Mouse (Mus musculus): ENCODE measurements at regions not wholly inside any gene's neighbourhood (a gene's known extent, or its start where the extent isn't known, plus 50 kb on each side); places are given as distances from the start of the nearest gene placed in this dataset.
A peak's percentile ranks its signal among the peaks of the same experiment; 100 is the strongest.

DNA sequence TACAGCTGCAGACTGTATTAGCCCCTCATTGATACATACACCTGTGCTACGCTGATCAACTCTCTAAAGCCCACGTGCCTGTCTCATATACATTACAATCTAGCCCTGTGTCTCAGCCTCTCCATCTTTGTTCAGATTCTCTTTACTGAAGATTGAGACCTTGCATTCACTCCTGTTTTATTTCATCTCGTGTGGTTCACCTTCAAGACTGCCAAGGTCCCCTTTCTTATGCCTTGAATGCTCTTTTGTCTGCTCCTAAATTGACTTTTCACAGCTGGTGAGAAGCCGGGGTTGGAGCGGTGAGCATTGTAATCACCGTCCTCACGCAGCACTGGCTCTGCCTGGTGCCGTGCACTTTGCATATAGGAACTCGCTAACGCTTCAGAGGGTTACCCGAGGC is 75.2 kb upstream of the Grik3 start:
- no peak overlapping the region for H3K4me3 ChIP-seq (ENCODE audit: low read depth, low read length)
- H3K9me3 ChIP-seq (ENCODE audit: control insufficient read depth, low read length), result no peaks in the 10 kb centered on the region
- no peak overlapping the region for H3K27ac ChIP-seq (replicated peaks; ENCODE audit: low read depth, low read length)
- 38% methylated on average over 11 of the region's 11 CpGs for WGBS
- H3K9ac ChIP-seq (ENCODE audit: low read depth, low read length), result no peak overlapping the region
- no peaks in the 10 kb centered on the region for H3K36me3 ChIP-seq (ENCODE audit: control insufficient read depth, insufficient read depth, low read length)
- H3K27me3 ChIP-seq (replicated peaks; ENCODE audit: control insufficient read depth, insufficient read depth, low read length), result no peaks in the 10 kb centered on the region
- no peak for ATAC-seq (ENCODE audit: low read depth)
- H3K4me1 ChIP-seq (ENCODE audit: control insufficient read depth, insufficient read depth, low read length), result no peaks in the 10 kb centered on the region
- DNase-seq (ENCODE audit: low spot score), result no peak
- no peak overlapping the region for H3K4me2 ChIP-seq (ENCODE audit: low read depth, low read length)

DNA sequence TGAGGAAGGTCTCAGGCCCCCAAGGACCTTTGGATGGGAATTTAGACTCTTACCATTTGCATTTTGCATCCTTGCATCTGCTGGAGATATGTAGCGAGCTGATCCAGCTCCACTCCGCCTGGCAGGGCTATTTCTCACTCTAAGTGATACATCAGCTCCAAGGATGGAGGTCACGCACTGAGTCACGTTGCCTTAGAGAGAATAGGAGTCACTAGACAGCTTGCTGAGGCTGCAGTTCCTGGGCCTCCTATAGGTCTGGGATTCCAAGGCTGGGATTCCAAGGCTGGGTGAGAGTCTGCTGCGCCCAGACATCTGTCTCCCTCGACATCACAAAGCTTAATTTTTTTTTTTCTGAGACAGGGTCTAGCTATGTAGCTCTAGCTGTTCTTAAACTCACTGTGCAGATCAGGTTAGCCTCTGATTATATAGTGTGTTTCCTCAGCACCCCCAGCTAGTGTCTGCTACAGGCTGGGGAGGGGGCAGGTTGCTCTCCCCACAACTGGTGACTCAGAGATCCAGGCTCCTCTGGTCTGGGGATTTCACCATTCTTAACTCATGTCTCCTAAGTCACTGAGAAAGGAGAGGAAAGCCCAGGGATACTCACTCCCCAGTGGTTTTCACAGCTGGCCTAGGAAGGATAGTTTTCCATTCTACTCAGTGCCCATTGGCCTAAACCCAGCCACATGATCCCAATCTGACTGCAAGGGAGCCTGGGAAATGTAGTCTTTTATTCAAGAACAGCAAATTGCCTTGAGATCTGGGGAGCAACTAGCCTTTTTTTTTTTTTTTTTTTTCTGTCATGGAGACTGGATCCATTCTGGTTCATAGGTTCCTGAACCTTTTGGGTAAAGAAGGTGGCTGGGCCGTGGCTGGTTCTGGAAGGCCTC is 76.4 kb upstream of the Grik3 start:
- no peak overlapping the region for H3K4me3 ChIP-seq (ENCODE audit: low read depth, low read length)
- H3K9ac ChIP-seq (ENCODE audit: low read depth, low read length), result no peak overlapping the region
- H3K4me1 ChIP-seq (ENCODE audit: control insufficient read depth, insufficient read depth, low read length), result no peaks in the 10 kb centered on the region
- H3K9me3 ChIP-seq (ENCODE audit: control insufficient read depth, low read length), result no peaks in the 10 kb centered on the region
- DNase-seq (ENCODE audit: low spot score) (peak; percentile 54), ATAC-seq (ENCODE audit: low read depth) (peak; percentile 84)
- no peak overlapping the region for H3K4me2 ChIP-seq (ENCODE audit: low read depth, low read length)
- WGBS, result 76% methylated on average over 7 of the region's 7 CpGs
- no peaks in the 10 kb centered on the region for H3K36me3 ChIP-seq (ENCODE audit: control insufficient read depth, insufficient read depth, low read length)
- H3K27ac ChIP-seq (replicated peaks; ENCODE audit: low read depth, low read length), result no peak overlapping the region
- H3K27me3 ChIP-seq (replicated peaks; ENCODE audit: control insufficient read depth, insufficient read depth, low read length), result no peaks in the 10 kb centered on the region

DNA sequence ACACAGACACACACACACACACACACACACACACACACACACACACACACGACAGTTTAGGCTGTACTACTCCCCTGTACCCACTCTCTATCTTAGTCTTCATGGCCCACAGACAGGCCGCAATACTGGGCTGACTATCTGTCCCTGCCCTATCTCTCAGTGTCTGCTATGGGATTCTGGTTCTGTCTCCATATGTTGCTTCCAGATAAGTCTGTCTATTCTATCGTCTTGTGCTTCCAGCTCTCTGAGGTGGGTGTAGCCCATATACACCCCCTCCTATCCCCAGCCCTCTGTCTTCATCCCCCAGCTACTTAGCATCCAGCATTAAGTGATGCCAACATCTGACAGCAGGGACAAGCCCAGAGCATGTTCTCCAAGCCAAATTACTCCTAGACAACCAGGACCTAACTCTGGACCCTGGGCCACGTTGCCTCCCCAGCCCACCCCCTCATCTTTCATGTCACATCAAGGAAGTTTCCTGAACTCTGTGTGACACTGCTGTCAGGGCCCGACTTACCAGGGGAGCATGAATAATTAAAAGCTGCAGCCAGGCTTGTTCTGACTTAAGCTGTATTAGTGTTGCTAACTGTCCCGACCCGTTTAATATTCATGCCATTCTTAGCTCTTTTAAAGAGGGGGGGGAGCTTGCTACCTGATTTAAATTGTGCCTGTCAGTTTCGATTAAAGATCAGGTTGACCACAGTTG is 79.6 kb upstream of the Grik3 start:
- no peaks in the 10 kb centered on the region for H3K27me3 ChIP-seq (replicated peaks; ENCODE audit: control insufficient read depth, insufficient read depth, low read length)
- H3K4me1 ChIP-seq (ENCODE audit: control insufficient read depth, insufficient read depth, low read length), result no peaks in the 10 kb centered on the region
- WGBS, result 34% methylated on average over 8 of the region's 8 CpGs
- H3K27ac ChIP-seq (replicated peaks; ENCODE audit: low read depth, low read length), result no peak overlapping the region
- no peaks in the 10 kb centered on the region for H3K36me3 ChIP-seq (ENCODE audit: control insufficient read depth, insufficient read depth, low read length)
- no peaks in the 10 kb centered on the region for H3K9me3 ChIP-seq (ENCODE audit: control insufficient read depth, low read length)
- ATAC-seq (ENCODE audit: low read depth) (no peak), DNase-seq (ENCODE audit: low spot score) (no peak)
- no peak overlapping the region for H3K4me2 ChIP-seq (ENCODE audit: low read depth, low read length)
- H3K4me3 ChIP-seq (ENCODE audit: low read depth, low read length), result no peak overlapping the region
- H3K9ac ChIP-seq (ENCODE audit: low read depth, low read length), result no peak overlapping the region

DNA sequence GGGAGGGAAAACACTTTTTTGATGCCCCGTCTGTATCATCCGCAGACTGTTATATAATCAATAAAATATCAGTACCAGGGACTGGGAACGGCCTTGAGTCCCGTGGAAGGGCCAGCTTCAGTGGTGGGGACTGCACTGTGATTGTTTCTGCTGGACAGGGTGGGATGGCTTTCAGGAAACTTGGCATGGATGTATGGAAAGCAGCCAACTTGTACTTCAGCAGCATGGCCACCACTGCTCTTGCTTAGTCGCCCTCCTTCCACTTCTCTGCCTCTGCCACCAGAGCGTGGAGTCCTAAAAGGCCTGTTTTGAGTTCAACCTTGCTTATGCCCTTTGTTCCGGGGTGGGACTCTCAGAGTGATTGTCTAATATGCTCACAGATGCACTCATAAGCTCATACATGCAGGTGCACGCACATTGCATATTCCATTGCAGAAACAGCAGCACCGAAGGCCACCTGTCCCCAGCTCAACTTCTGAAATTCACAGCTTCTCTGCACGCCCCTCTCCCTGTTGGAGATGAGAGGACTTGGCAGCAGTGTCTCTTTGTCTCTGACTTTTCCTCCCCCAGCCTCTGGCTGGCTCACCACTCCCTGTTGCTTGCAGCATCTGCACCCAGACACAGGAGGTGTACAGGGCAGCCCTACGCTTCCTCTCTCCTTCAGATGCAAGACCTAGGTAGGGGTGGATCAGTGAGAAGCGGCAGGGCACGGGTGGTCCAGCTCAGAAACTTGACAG is 91.0 kb upstream of the Grik3 start:
- H3K4me2 ChIP-seq (ENCODE audit: low read depth, low read length), result no peak overlapping the region
- DNase-seq (ENCODE audit: low spot score) (no peak), ATAC-seq (ENCODE audit: low read depth) (no peak)
- H3K4me1 ChIP-seq (ENCODE audit: control insufficient read depth, insufficient read depth, low read length), result no peaks in the 10 kb centered on the region
- 81% methylated on average over 13 of the region's 13 CpGs for WGBS
- H3K27me3 ChIP-seq (replicated peaks; ENCODE audit: control insufficient read depth, insufficient read depth, low read length), result no peaks in the 10 kb centered on the region
- no peak overlapping the region for H3K4me3 ChIP-seq (ENCODE audit: low read depth, low read length)
- no peaks in the 10 kb centered on the region for H3K36me3 ChIP-seq (ENCODE audit: control insufficient read depth, insufficient read depth, low read length)
- H3K9ac ChIP-seq (ENCODE audit: low read depth, low read length), result no peak overlapping the region
- no peaks in the 10 kb centered on the region for H3K9me3 ChIP-seq (ENCODE audit: control insufficient read depth, low read length)
- no peak overlapping the region for H3K27ac ChIP-seq (replicated peaks; ENCODE audit: low read depth, low read length)

DNA sequence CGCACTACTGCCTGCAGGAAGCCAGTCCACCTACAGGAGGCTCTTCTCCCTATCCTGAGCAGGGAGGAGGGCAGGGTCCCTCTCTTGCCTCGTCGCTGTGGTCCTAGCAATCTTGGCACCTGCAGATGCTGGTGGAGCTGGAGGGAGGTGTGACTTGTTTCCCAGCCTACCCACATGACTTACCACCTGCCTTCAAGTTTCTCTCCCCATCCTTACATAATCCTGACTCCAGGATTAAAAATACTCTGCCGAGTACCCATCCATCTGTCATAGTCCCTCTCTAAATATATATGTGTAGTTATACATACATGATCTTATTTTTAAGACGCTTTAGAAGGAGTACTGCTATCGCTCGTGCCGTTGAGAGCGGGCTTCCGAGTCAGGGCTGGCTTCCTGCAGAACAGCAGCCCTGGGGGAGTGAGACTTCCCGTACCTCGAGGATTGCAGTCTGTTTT is 93.5 kb upstream of the Grik3 start:
- Histone ChIP-seq H3K36me3 (ENCODE audit: control insufficient read depth, insufficient read depth, low read length) (no peaks in the 10 kb centered on the region), H3K4me3 (ENCODE audit: low read depth, low read length) (no peak overlapping the region), H3K9ac (ENCODE audit: low read depth, low read length) (0 out of 2 replicates have a peak overlapping the region, but pooled peaks have one; percentile 8), H3K4me2 (ENCODE audit: low read depth, low read length) (no peak overlapping the region), H3K9me3 (ENCODE audit: control insufficient read depth, low read length) (no peaks in the 10 kb centered on the region), H3K4me1 (ENCODE audit: control insufficient read depth, insufficient read depth, low read length) (no peaks in the 10 kb centered on the region), H3K27ac (replicated peaks; ENCODE audit: low read depth, low read length) (no peak overlapping the region), H3K27me3 (replicated peaks; ENCODE audit: control insufficient read depth, insufficient read depth, low read length) (no peaks in the 10 kb centered on the region)
- WGBS, result 57% methylated on average over 12 of the region's 12 CpGs
- no peak for DNase-seq (ENCODE audit: low spot score)
- no peak for ATAC-seq (ENCODE audit: low read depth)

DNA sequence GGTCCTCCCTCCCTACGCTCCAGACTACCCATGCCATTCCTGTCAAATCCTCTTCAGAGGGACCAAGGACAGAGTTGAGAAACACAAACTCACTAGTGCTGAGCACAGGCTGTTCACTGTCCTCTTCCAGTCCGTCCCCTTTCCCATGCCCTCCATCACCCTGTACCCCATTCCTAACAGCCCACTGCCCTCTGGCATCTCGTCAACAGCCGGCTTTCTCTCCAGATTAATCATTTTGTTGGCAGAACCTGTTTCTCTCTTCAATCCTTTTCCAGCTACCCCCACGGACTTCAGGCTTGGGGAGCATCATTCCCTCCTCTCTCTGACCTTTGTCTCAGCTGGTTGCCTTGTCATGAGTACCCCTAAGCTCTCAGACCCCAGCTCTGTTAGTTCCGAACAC is 99.2 kb upstream of the Grik3 start:
- no peaks in the 10 kb centered on the region for H3K36me3 ChIP-seq (ENCODE audit: control insufficient read depth, insufficient read depth, low read length)
- WGBS, result 62% methylated on average over 6 of the region's 6 CpGs
- no peak for DNase-seq (ENCODE audit: low spot score)
- no peaks in the 10 kb centered on the region for H3K27me3 ChIP-seq (replicated peaks; ENCODE audit: control insufficient read depth, insufficient read depth, low read length)
- no peak overlapping the region for H3K27ac ChIP-seq (replicated peaks; ENCODE audit: low read depth, low read length)
- no peak overlapping the region for H3K4me2 ChIP-seq (ENCODE audit: low read depth, low read length)
- H3K4me3 ChIP-seq (ENCODE audit: low read depth, low read length), result no peak overlapping the region
- H3K4me1 ChIP-seq (ENCODE audit: control insufficient read depth, insufficient read depth, low read length), result no peaks in the 10 kb centered on the region
- ATAC-seq (ENCODE audit: low read depth), result no peak
- no peaks in the 10 kb centered on the region for H3K9me3 ChIP-seq (ENCODE audit: control insufficient read depth, low read length)
- no peak overlapping the region for H3K9ac ChIP-seq (ENCODE audit: low read depth, low read length)

DNA sequence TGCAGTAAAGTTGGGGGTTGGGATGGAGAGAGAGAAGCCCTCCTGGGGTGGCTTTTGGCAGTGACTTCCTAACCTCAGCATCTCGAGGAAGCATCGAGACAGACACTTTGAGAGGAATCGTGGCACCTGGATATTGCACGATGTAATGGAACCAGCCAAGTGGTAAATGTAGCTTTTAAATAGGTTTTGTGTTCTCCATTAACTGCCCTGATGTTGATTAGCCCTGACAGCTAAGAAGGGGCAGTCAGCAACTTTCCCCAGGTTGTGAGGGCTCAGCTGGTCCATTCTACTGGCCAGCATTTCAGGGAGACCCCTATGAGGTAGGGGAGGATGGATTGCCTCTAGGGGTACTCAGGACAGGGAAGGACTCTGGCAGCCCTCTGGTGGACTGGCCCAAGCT is 104.7 kb upstream of the Grik3 start:
- ATAC-seq (ENCODE audit: low read depth) (no peak), DNase-seq (ENCODE audit: low spot score) (no peak)
- no peak overlapping the region for H3K4me3 ChIP-seq (ENCODE audit: low read depth, low read length)
- H3K9me3 ChIP-seq (ENCODE audit: control insufficient read depth, low read length), result 0 out of 2 replicates have a peak, but pooled peaks cover 2% of the 10 kb centered on the region
- WGBS, result 64% methylated on average over 4 of the region's 4 CpGs
- H3K27ac ChIP-seq (replicated peaks; ENCODE audit: low read depth, low read length), result no peak overlapping the region
- no peaks in the 10 kb centered on the region for H3K27me3 ChIP-seq (replicated peaks; ENCODE audit: control insufficient read depth, insufficient read depth, low read length)
- no peaks in the 10 kb centered on the region for H3K36me3 ChIP-seq (ENCODE audit: control insufficient read depth, insufficient read depth, low read length)
- H3K9ac ChIP-seq (ENCODE audit: low read depth, low read length), result no peak overlapping the region
- H3K4me2 ChIP-seq (ENCODE audit: low read depth, low read length), result no peak overlapping the region
- no peaks in the 10 kb centered on the region for H3K4me1 ChIP-seq (ENCODE audit: control insufficient read depth, insufficient read depth, low read length)

DNA sequence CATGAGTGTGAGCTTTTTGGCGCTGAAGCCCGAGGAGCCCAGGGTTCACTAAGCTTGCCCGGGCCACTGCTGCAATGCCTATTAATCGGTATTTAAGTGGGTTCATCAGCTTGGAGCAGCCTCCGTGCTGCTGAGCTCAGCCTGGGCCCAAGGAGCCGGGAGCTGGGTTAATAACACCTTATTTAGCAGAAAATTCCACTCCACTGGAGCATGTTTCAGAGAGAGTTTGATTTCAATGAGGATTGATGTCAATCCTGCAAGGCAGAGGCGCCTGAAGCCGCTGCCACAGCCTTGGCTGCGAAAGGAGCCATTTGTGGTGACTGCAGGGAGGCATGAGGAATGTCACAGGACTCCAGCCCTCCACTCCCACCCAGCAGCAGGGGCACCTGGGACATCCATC is 126.5 kb upstream of the Grik3 start:
- no peak for ATAC-seq (ENCODE audit: low read depth)
- Histone ChIP-seq H3K36me3 (ENCODE audit: control insufficient read depth, insufficient read depth, low read length) (no peaks in the 10 kb centered on the region), H3K27ac (replicated peaks; ENCODE audit: low read depth, low read length) (no peak overlapping the region)

More for the DNA sequence above, 126.5 kb upstream of the Grik3 start:
- no peak overlapping the region for H3K9ac ChIP-seq (ENCODE audit: low read depth, low read length)
- WGBS, result 61% methylated on average over 9 of the region's 9 CpGs
- H3K27me3 ChIP-seq (replicated peaks; ENCODE audit: control insufficient read depth, insufficient read depth, low read length), result no peaks in the 10 kb centered on the region
- no peaks in the 10 kb centered on the region for H3K4me1 ChIP-seq (ENCODE audit: control insufficient read depth, insufficient read depth, low read length)
- no peaks in the 10 kb centered on the region for H3K9me3 ChIP-seq (ENCODE audit: control insufficient read depth, low read length)
- no peak overlapping the region for H3K4me3 ChIP-seq (ENCODE audit: low read depth, low read length)
- DNase-seq (ENCODE audit: low spot score), result no peak
- no peak overlapping the region for H3K4me2 ChIP-seq (ENCODE audit: low read depth, low read length)
